Mouse (Mus musculus) limb, embryonic 13.5 days (tissue): ENCODE data around the gene Bend3. TPM values are rescaled to one million over a fixed set of nuclear protein-coding genes. Genes with fewer than 3 reads are reported as not detected.
A peak's percentile ranks its signal among the peaks of the same experiment; 100 is the strongest.

Source experiments
- ATAC-seq: fragments of 200-750 bp; cut with Nextera tagmentation; 2 replicates; pipeline ENCODE4 v1.8.0; 2017; ENCODE audit warnings: low read depth, moderate number of reproducible peaks, moderate TSS enrichment; ENCODE audit not compliant: low FRiP score
- H3K27ac ChIP-seq: fragments of 300-500 bp; sonication (generic); 2 replicates; pipeline ENCODE4 v1.5.1; 2015; ENCODE audit warnings: inconsistent platforms, mild to moderate bottlenecking, moderate library complexity
- H3K27me3 ChIP-seq: fragments of 300-500 bp; sonication (generic); 2 replicates; pipeline ENCODE4 v1.6.1; 2015; ENCODE audit warnings: mild to moderate bottlenecking, inconsistent platforms
- H3K36me3 ChIP-seq: fragments of 300-500 bp; sonication (generic); 2 replicates; pipeline ENCODE4 v1.6.1; 2015; ENCODE audit warnings: inconsistent platforms, mild to moderate bottlenecking, moderate library complexity
- H3K4me1 ChIP-seq: fragments of 300-500 bp; sonication (generic); 2 replicates; pipeline ENCODE4 v1.6.1; 2015; ENCODE audit warnings: inconsistent platforms
- H3K4me2 ChIP-seq: fragments of 300-500 bp; sonication (generic); replicated peaks from 2 replicates; pipeline ENCODE4 v1.6.1; 2015; ENCODE audit warnings: inconsistent platforms, mild to moderate bottlenecking, moderate library complexity
- H3K4me3 ChIP-seq: fragments of 300-500 bp; sonication (generic); 2 replicates; pipeline ENCODE4 v1.5.1; 2015; ENCODE audit warnings: moderate library complexity, mild to moderate bottlenecking, inconsistent platforms
- H3K9ac ChIP-seq: fragments of 300-500 bp; sonication (generic); 2 replicates; pipeline ENCODE4 v1.6.1; 2015; ENCODE audit warnings: mild to moderate bottlenecking, inconsistent platforms
- H3K9me3 ChIP-seq: fragments of 300-500 bp; sonication (generic); 2 replicates; pipeline ENCODE4 v1.6.1; 2016; ENCODE audit warnings: inconsistent platforms
- WGBS: fragments of 180-500 bp; shearing (Covaris S2); methylation state at CpG from one replicate; pipeline ENCODE4 v1.1.7; 2015; 5-methylcytosine and 5-hydroxymethylcytosine counted together
- polyA plus RNA-seq: library from polyadenylated mRNA; unstranded; fragments of >200 nt; fragmentation: Nextera tagmentation; extraction: Ambion mirVana; gene quantifications from 2 replicates; pipeline ENCODE4 v1.2.1, GENCODE M21; 2015

Gene Bend3
- polyA plus RNA-seq, 1 experiment from 2014 or later: 4.8 TPM

- H3K4me2 ChIP-seq: no peak overlapping the region
- H3K4me1 ChIP-seq: peaks cover 9% of the 10 kb centered on the region
- WGBS: 91% methylated on average over 3 of the region's 3 CpGs
- no peak for ATAC-seq
- peaks cover 7% of the 10 kb centered on the region for H3K9me3 ChIP-seq
- no peaks in the 10 kb centered on the region for H3K27me3 ChIP-seq
- H3K27ac ChIP-seq: no peak overlapping the region
- no peak overlapping the region for H3K4me3 ChIP-seq
- no peak overlapping the region for H3K9ac ChIP-seq
- no peaks in the 10 kb centered on the region for H3K36me3 ChIP-seq
These were observed 24.0 kb upstream of the Bend3 start for GRCm38 (mm10) chr10:43454671-43455070.

- H3K36me3 ChIP-seq: no peaks in the 10 kb centered on the region
- H3K4me3 ChIP-seq: no peak overlapping the region
- H3K9me3 ChIP-seq: peaks cover 2% of the 10 kb centered on the region; the same call in 1 of the 2 replicates
- H3K27ac ChIP-seq: no peak overlapping the region
- no peak for ATAC-seq
- no peaks in the 10 kb centered on the region for H3K27me3 ChIP-seq
- H3K9ac ChIP-seq: no peak overlapping the region
- WGBS: 90% methylated on average over 5 of the region's 5 CpGs
- H3K4me2 ChIP-seq: no peak overlapping the region
- no peaks in the 10 kb centered on the region for H3K4me1 ChIP-seq
These were observed 15.8 kb upstream of the Bend3 start for GRCm38 (mm10) chr10:43462821-43463220.

- no peak for ATAC-seq
- Histone ChIP-seq H3K9ac (no peak overlapping the region), H3K4me2 (no peak overlapping the region), H3K4me3 (no peak overlapping the region), H3K27me3 (no peaks in the 10 kb centered on the region), H3K36me3 (no peaks in the 10 kb centered on the region), H3K4me1 (no peaks in the 10 kb centered on the region), H3K27ac (no peak overlapping the region), H3K9me3 (no peaks in the 10 kb centered on the region; the same call in 1 of the 2 replicates)
- 55% methylated on average over 3 of the region's 3 CpGs for WGBS
These were observed 15.4 kb upstream of the Bend3 start for GRCm38 (mm10) chr10:43463227-43463626.

DNA sequence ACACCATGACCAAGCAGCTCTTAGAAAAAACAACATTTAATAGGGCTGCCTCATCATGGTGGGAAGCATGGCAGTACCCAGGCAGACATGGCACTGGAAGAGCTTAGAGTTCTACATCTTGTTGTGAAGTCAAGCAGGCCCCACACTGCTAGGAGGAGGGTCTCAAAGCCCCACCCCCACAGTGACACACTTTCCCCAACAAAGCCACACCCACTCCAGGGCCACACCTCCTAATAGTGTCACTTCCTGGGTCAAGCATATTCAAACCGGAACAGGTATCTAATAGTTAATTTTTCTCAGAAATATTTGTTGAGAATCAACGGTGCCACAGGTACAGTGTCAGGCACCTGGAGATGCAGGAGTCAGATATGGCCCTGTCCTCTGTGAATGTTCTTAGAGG is 12.4 kb upstream of the Bend3 start:
- no peak overlapping the region for H3K27ac ChIP-seq
- WGBS: 86% methylated on average over 2 of the region's 2 CpGs

GRCm38 (mm10) chr10:43467659-43468058 is 11.0 kb upstream of the Bend3 start:
- Histone ChIP-seq H3K27me3 (no peaks in the 10 kb centered on the region), H3K36me3 (no peaks in the 10 kb centered on the region), H3K4me2 (peak overlapping the region; percentile 47), H3K9me3 (no peaks in the 10 kb centered on the region; the same call in 1 of the 2 replicates), H3K4me3 (no peak overlapping the region), H3K4me1 (no peaks in the 10 kb centered on the region), H3K27ac (no peak overlapping the region), H3K9ac (no peak overlapping the region)
- 37% methylated on average over 13 of the region's 13 CpGs for WGBS
- no peak for ATAC-seq

More for the DNA sequence above, 12.4 kb upstream of the Bend3 start:
- no peak overlapping the region for H3K9ac ChIP-seq
- H3K4me1 ChIP-seq: no peaks in the 10 kb centered on the region
- no peak overlapping the region for H3K4me3 ChIP-seq
- no peak for ATAC-seq
- H3K9me3 ChIP-seq: no peaks in the 10 kb centered on the region; the same call in 1 of the 2 replicates
- no peaks in the 10 kb centered on the region for H3K36me3 ChIP-seq
- no peaks in the 10 kb centered on the region for H3K27me3 ChIP-seq
- H3K4me2 ChIP-seq: no peak overlapping the region

- 93% methylated on average over 6 of the region's 6 CpGs for WGBS
These were observed 10.3 kb upstream of the Bend3 start for GRCm38 (mm10) chr10:43468293-43468692.

GRCm38 (mm10) chr10:43475376-43475775 is 3.3 kb upstream of the Bend3 start:
- no peak overlapping the region for H3K4me2 ChIP-seq
- H3K36me3 ChIP-seq: no peaks in the 10 kb centered on the region
- 50% methylated on average over 4 of the region's 4 CpGs for WGBS
- H3K9ac ChIP-seq: no peak overlapping the region
- no peak for ATAC-seq
- no peaks in the 10 kb centered on the region for H3K27me3 ChIP-seq
- H3K4me3 ChIP-seq: no peak overlapping the region
- H3K27ac ChIP-seq: no peak overlapping the region
- peaks cover 13% of the 10 kb centered on the region for H3K4me1 ChIP-seq
- H3K9me3 ChIP-seq: no peaks in the 10 kb centered on the region

More at GRCm38 (mm10) chr10:43468293-43468692, 10.3 kb upstream of the Bend3 start:
- Histone ChIP-seq H3K9ac (no peak overlapping the region), H3K27ac (no peak overlapping the region), H3K9me3 (no peaks in the 10 kb centered on the region; the same call in 1 of the 2 replicates), H3K36me3 (no peaks in the 10 kb centered on the region), H3K4me2 (no peak overlapping the region), H3K4me1 (no peaks in the 10 kb centered on the region), H3K27me3 (no peaks in the 10 kb centered on the region), H3K4me3 (no peak overlapping the region)
- ATAC-seq: no peak

DNA sequence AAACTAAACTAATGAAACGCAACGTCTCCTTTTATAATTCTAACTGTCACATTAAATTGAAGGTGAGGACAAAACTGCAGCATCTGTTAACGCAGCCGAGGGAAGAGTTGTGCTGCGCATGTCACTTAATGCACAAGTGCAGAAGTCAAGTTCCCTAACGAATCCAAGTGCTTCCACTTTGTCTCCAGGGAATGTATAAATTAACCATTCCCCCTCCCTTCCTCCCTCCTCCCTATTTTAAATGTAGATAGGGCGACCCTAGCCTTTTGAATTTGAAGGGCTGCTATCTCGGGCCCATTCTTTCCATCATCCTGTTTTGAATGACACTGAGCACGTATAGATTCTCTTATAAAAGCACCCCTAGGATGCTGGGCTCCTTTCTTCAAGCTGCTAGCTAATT is 1.2 kb upstream of the Bend3 start:
- H3K4me2 ChIP-seq: peak overlapping the region; percentile 78
- WGBS: 11% methylated on average over 9 of the region's 9 CpGs
- H3K9me3 ChIP-seq: no peaks in the 10 kb centered on the region
- no peaks in the 10 kb centered on the region for H3K36me3 ChIP-seq
- no peak for ATAC-seq
- H3K4me3 ChIP-seq: peak overlapping the region; percentile 63
- peaks cover 34% of the 10 kb centered on the region for H3K4me1 ChIP-seq
- H3K27ac ChIP-seq: no peak overlapping the region
- H3K9ac ChIP-seq: peak overlapping the region; percentile 95
- H3K27me3 ChIP-seq: no peaks in the 10 kb centered on the region

DNA sequence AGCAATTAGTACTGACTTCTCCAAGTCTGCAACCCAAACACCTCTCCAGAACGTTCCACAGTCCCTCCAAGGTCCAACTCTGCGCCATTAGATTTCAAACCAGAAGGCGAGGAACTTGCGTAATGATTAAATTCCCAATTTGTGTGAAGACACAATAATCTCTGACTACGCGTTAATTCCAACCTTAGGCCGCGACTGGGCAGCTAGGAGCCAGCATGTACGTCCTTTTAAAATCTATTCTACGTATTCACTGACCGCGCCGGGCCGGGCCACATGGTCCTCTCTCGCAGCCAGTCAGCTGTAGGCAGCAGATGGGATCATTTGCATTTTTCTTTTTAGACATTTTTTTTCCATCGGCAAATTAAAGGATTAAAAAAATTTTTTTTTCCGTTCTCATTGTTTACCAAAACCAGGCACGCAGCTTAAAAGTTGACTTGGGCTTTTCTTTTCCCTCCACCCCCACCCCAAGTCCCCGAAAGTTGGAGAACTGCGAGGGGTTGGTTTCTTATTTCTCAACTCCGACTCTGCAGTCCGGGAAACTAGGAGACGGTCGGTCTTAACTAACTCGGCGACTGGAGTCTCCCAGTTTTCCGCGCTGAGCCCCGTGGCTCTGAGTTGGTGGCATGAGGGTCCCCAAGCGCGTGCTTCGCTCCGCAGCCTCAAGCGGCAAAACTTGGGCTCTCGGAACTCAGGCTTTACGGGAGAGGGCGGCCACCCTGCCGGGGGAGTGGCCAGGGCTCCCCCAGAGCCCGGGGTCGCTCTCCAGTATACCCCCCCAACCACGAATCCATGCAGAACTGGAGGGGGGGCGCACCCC is 558 bp upstream of the Bend3 start:
- Histone ChIP-seq H3K4me2 (peak overlapping the region; percentile 78), H3K9me3 (no peaks in the 10 kb centered on the region), H3K27ac (peak overlapping the region; percentile 99), H3K4me3 (peak overlapping the region; percentile 63), H3K4me1 (peaks cover 40% of the 10 kb centered on the region), H3K36me3 (no peaks in the 10 kb centered on the region), H3K27me3 (no peaks in the 10 kb centered on the region), H3K9ac (peak overlapping the region; percentile 95)
- peak; percentile 55 for ATAC-seq
- WGBS: under 1% methylated on average over 42 of the region's 42 CpGs

GRCm38 (mm10) chr10:43479436-43480157 is 966 bp downstream of the Bend3 start:
- Histone ChIP-seq H3K4me2 (peak overlapping the region; percentile 78), H3K27ac (peak overlapping the region; percentile 99), H3K36me3 (no peaks in the 10 kb centered on the region), H3K27me3 (no peaks in the 10 kb centered on the region), H3K4me3 (peak overlapping the region; percentile 63), H3K4me1 (peaks cover 47% of the 10 kb centered on the region), H3K9ac (peak overlapping the region; percentile 95), H3K9me3 (no peaks in the 10 kb centered on the region)
- peak; percentile 77 for ATAC-seq
- under 1% methylated on average over 88 of the region's 103 CpGs for WGBS

DNA sequence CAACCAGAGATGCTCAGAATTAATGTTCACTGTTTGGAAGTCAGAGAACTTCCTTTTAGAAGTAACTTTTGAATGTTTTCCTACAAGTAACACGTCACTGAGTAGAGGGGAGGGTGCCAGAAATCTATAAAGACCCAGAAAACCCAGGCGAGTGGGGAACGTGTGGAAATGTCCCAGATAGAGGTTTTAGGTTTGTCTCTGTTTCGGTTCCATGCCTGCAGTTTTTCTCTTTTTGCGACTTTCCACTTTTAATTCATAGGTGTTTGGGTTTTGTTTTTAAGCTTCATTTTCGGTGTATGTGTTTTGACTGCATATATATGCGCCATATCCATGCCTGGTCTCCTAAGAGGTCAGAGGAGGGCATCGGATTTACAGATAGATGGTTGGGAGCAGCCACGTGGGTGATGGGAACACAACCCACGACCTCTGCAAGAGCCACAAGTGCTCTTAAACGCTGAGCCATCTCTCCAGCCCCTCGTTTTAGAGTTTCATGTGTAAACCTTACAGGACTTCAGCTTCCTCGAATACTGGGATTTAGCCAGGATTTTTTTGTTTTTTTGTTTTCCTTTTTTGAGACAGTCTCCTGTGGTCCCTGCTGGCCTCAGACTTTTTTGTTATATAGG is 1.7 kb downstream of the Bend3 start:
- ATAC-seq: no peak

DNA sequence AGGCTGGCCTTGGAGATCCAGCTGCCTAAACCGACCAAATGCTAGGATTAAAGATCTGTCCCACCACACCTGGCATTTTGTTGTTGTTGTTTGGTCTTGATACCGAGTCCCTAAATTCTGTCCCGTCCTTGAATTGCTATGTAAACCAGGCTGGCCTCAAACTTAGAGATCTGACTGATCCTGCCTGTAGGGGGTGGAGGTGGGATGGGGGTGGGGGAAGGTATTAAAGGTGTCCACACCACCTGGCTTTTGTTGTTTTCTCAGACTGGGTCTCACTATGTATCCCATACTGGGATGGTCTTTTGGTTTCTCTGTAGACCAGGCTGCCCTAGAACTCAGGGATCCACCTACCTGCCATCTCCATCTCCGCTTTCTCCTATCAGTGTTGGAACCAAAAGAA is 2.5 kb downstream of the Bend3 start:
- no peak overlapping the region for H3K9ac ChIP-seq
- no peaks in the 10 kb centered on the region for H3K9me3 ChIP-seq
- H3K4me1 ChIP-seq: peaks cover 47% of the 10 kb centered on the region
- no peak overlapping the region for H3K4me3 ChIP-seq
- 32% methylated on average over 4 of the region's 4 CpGs for WGBS
- no peak for ATAC-seq
- H3K27ac ChIP-seq: no peak overlapping the region
- H3K36me3 ChIP-seq: no peaks in the 10 kb centered on the region
- H3K4me2 ChIP-seq: peak overlapping the region; percentile 78
- no peaks in the 10 kb centered on the region for H3K27me3 ChIP-seq

More for the DNA sequence above, 1.7 kb downstream of the Bend3 start:
- peak overlapping the region; percentile 78 for H3K4me2 ChIP-seq
- no peaks in the 10 kb centered on the region for H3K36me3 ChIP-seq
- 3% methylated on average over 13 of the region's 13 CpGs for WGBS
- H3K9me3 ChIP-seq: no peaks in the 10 kb centered on the region
- H3K27me3 ChIP-seq: no peaks in the 10 kb centered on the region
- peak overlapping the region; percentile 99 for H3K27ac ChIP-seq
- peak overlapping the region; percentile 95 for H3K9ac ChIP-seq
- H3K4me3 ChIP-seq: peak overlapping the region; percentile 63
- H3K4me1 ChIP-seq: peaks cover 47% of the 10 kb centered on the region
